Mouse (Mus musculus) testis, postnatal 10 days (tissue): ENCODE data around the gene Pon3.
"Not testable (repeated sequence)": the region's sequence is repeated elsewhere in the genome, so short reads cannot be mapped to it uniquely, and the experiment has no call there.

Experiments
- DNase-seq: peaks from one replicate; pipeline ENCODE4 v3.0.0; 2021; ENCODE audit warnings: low spot score

Pon3 gene

DNA sequence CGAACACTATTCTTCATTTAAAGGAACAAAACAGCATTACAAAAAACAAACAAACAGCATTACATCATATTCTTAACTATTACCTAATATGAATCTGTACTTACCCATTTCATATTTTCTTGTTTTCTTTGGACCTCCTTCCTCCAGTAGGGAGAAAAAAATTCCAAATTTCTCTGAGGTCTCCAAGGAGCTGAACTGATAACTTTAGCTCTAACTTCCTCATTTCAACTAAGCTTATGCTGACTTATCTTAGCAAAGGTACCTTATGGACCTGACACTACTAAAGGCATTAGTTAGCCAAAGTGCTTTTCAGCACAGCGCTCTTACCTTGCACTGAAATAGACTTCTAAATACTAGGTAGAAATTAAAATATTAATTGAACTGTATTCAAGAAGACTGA is 1.2 kb downstream of the Pon3 start:
- DNase-seq: no peak

GRCm38 (mm10) chr6:5245926-5246325 is 10.2 kb downstream of the Pon3 start:
- DNase-seq: no peak

- no peak for DNase-seq
These were observed 17.3 kb downstream of the Pon3 start for GRCm38 (mm10) chr6:5238799-5239198.

DNA sequence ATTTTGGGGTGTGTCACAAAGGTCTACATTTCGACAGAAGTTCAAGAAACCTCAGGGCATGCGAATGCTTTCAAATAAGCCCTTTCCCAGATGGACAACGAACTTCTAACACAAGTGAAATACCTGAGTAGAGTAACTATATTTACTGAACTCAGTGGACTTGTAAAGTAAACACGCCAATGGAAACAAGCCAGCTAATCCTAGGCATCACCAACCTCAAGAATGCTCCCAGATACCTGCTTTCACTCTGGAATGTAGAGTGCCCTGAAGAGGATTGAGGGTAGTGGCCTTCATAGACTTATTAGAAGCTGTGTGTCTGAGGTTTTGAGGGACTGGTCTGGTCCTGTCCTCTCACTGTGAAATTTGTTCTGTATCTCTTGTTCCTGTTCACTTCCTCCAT is 18.6 kb downstream of the Pon3 start:
- DNase-seq: no peak

DNA sequence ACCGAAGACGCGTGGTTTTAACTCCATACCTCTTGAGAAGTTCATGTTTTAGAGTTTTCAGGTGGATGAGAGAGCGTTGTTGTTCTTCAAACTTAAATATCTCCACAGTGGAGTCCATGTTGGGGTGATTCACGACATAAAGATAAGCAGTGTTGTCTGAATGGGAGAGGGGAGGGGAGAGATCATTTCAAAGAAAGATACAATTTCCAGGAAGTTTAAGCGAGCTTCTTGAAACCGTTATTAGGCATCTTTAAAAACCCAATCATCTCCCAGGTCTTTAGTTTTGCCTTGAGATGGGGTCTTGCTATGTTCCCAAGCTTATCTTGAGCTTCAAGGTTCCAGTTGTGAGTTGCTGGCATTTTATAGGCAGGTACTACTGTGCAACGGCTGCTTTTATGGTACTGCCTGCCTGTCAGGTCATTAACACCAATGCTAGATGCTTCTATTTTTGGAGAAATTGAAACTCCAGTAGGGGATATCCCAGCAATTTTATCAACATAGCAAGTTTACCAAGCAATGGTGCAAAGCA is 19.2 kb downstream of the Pon3 start:
- no peak for DNase-seq

DNA sequence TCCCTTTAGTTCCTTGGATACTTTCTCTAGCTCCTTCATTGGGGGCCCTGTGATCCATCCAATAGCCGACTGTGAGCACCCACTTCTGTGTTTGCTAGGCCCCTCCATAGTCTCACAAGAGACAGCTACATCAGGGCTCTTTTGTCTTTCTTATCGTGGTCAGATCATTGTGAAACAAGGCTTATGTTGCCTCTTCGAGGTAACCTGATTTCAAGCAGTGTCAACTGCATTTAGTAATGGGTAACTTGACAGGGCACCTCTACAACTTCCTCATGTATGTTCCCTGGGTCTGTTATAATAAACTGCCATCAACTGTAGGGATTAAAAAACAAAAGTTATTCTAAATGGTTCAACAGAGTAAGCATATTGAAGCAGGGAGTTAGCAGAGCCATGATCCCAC is 21.5 kb downstream of the Pon3 start:
- no peak for DNase-seq

- DNase-seq: no peak
These were observed 22.3 kb downstream of the Pon3 start for GRCm38 (mm10) chr6:5233812-5234211.

DNA sequence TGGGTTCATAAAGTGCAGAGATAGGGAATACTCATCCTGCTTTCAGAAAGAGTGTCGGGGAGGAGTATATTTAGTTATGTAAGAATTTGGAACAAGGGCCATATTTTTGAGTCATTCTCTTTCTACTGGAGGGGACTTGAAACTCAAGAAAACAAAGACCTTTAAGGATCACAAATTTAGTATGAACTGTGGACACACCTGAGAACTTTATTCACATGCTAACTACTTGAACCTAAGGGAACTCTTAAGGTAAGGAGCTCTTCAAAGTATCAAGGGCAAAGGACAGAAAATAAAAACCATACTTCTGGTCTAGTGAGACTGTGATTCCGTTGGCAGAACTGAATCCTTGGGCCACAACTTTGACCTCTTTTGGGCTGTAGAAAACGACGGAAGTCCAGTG is 24.1 kb downstream of the Pon3 start:
- no peak for DNase-seq

GRCm38 (mm10) chr6:5230261-5230660 is 25.8 kb downstream of the Pon3 start:
- DNase-seq: no peak

GRCm38 (mm10) chr6:5223551-5223950 is 32.5 kb downstream of the Pon3 start:
- DNase-seq: not testable (repeated sequence)

DNA sequence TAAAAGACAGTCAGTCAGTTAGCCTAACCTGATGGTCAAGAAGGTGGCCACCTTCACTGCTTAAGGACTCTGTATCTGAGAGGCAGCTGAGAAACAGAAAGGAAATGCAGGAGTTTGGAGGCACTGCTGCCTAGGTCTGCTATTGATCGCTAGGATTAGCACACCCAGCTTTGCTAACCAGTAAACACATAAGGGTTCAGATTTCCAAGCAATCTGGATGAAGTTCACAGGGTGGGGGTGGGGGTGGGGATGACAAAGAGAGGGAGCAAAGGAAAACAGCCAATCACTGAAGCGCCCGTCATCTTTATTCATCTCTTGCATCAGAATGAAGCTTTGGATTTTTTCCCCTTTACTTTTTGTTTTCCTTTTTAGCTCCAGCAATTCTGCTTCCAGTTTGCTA is 34.0 kb downstream of the Pon3 start:
- DNase-seq: no peak

GRCm38 (mm10) chr6:5218190-5218589 is 37.9 kb downstream of the Pon3 start:
- no peak for DNase-seq

DNA sequence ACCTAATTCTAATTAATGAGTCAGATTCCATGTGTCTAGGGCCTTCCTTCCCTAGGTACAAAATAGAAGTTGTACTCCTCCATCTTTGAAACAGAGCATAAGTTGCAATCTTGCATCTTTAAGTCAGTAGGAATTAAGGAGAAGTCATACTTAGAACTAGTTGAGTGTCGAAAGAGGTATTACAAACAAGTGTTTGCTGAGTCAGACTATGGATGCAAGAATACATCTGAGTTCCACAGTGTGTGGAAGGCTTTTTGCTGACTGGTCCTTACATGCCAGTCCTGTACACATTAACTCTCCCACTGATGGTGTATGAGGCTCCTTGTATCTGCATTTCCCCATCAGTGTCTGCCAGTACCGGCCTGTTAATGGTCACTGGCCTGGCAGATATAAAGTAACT is 48.3 kb downstream of the Pon3 start:
- DNase-seq: no peak

DNA sequence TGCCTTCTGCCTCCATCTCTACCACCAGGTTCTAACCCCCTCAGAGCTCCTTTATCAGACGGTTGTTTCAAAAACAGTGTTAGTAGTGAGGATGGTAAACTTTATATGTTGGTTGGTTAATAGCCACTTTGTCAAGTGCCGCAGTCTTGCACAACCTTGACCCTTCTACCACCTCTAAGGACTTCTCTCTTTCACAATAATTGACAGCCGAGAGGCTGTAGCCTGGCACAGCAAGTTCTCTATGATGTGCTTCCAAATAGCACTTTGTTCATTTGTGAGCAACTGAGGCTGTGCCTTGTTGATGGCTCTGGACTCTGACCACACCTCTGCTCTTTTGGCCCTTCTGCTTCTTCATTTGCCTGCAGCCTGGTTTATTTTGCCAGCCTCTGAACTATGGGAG is 56.2 kb downstream of the Pon3 start:
- no peak for DNase-seq

GRCm38 (mm10) chr6:5199376-5199905 is 56.6 kb downstream of the Pon3 start:
- DNase-seq: no peak

GRCm38 (mm10) chr6:5198590-5198989 is 57.5 kb downstream of the Pon3 start:
- no peak for DNase-seq

GRCm38 (mm10) chr6:5193693-5194092 is 62.4 kb downstream of the Pon3 start, which contains the start of gene Pon1:
Gene Pon1 (minus strand): TSS chr6:5193946.
- no peak for DNase-seq

- DNase-seq: no peak
These were observed 65.3 kb downstream of the Pon3 start for GRCm38 (mm10) chr6:5190761-5191160.

- peak; percentile 63 for DNase-seq
These were observed 66.6 kb downstream of the Pon3 start for GRCm38 (mm10) chr6:5189507-5189906.

GRCm38 (mm10) chr6:5188938-5189337 is 67.1 kb downstream of the Pon3 start:
- DNase-seq: no peak

GRCm38 (mm10) chr6:5188036-5188435 is 68.0 kb downstream of the Pon3 start:
- no peak for DNase-seq

DNA sequence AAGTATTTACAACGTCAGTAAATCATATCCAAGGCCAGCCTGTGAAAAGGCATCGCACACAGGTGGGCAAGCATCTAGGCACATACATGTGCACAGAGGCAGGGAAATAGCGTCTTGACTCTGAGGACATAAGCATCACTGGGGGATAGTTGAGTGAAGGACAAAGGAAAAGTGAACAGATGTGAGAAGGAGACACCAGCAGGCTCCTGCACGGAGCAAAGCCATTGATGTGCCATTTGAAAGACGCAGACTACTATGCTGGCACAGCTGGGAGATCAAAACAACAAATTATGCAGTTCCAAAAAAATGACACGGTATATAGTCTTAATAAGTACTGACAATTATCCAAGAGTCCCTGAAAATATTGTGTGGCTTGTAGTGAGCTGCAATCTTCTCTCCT is 68.5 kb downstream of the Pon3 start:
- DNase-seq: no peak

- no peak for DNase-seq
These were observed 69.7 kb downstream of the Pon3 start for GRCm38 (mm10) chr6:5186229-5186950.

- no peak for DNase-seq
These were observed 75.4 kb downstream of the Pon3 start for GRCm38 (mm10) chr6:5180645-5181044.
